Mouse (Mus musculus): ENCODE results near the gene Psmb8. TPM values are rescaled to one million over a fixed set of nuclear protein-coding genes. Genes with fewer than 3 reads are reported as not detected.

Gene Psmb8
- polyA plus RNA-seq (2017; shearing (Covaris generic)): 1,000 to 10,000 TPM in 2 of 3 experiments, 100 to 1,000 TPM in 1; 835 to 1,025 (median 1,010) TPM

DNA sequence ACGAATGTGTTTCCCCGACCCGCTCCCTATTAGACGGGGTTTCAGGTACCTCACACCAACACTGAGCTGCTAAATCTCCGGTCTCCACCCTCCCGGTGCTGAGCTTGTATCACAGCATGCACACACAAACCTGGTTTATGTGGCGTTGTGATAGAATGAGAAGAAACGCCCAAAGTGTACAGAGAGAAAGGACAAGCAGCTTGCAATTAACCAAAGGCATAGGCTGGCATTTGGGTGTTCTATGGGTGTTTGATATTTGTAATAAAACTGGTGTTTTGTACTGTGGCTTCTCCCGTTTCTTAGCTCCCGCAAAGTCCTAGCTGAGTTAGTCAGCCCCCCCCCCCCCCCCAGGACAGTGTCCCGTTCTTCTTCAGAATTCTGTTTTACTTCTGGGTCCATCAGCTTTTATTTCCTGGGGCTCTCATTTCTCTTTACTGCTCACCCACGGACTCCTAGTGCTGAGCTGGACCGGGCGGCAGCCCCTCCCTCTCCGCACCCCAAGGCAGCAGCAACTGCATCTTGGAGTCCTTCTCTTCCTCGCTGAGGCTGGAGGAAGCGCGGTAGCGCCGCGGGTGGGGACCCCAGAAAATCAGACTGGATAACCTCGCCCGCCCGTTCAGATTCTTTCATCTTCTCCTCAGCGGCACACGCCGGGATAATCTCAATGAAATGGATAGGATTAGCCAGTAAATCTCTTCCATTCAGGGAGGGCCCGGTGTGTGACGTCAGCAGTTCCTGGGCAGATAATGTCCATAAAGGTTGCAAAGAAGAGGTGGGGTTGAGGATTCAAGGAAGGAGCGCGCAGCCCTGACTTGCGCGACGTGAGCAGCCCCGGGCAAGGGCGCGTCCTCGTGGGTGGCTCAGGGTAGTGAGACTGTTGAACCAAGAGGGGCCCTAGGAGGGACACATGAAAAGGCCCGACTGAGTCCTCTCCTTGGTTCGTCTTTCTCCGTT lies at the start of gene Psmb8:
TSS of gene Psmb8 (plus strand) at position 781 of the 954 bp plus-strand sequence.
- ATAC-seq: peak; percentile 47

DNA sequence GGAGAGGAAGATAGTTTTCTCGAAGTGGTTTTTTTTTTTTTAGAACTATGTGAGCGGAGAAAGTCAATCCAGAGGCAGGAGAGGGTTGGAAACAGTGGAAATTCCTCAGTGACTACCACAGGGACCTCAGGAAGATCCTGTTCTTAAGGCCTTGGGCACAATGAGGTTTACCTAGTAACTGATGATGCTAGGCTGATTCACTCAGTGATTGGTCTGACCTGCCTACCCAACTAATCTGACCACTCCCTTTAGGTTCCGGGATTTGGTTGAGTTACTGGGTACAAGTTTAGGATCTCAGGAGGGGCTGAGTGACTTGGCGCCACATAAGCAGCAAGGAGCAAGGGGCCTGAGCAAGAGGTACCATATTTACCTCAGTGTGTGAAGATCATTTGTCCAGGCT lies 44.6 kb upstream of the Psmb8 start, which contains the start of gene H2-DMb1:
TSS of gene H2-DMb1 (plus strand) at position 150 of the 400 bp plus-strand sequence.
- peak; percentile 38 for ATAC-seq

DNA sequence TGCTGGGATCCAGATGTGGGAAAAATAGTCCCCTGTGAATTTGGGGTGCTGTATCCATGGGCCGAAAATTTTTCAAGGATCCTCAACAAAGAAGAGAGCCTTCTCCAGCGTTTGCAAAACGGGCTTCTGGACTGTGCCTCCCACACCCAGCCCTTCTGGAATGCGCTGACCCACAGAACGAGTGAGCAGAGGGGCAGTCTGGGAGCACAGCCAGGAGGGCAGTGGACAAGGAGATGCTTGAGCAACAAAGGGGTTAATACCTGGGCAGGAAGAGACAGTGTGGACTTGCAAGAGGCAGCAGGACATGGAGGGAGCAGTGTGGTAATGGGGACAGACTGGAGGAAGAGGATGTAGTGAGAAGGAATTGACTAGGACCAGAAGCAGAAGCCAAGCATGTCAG lies 42.0 kb upstream of the Psmb8 start:
- no peak for ATAC-seq

DNA sequence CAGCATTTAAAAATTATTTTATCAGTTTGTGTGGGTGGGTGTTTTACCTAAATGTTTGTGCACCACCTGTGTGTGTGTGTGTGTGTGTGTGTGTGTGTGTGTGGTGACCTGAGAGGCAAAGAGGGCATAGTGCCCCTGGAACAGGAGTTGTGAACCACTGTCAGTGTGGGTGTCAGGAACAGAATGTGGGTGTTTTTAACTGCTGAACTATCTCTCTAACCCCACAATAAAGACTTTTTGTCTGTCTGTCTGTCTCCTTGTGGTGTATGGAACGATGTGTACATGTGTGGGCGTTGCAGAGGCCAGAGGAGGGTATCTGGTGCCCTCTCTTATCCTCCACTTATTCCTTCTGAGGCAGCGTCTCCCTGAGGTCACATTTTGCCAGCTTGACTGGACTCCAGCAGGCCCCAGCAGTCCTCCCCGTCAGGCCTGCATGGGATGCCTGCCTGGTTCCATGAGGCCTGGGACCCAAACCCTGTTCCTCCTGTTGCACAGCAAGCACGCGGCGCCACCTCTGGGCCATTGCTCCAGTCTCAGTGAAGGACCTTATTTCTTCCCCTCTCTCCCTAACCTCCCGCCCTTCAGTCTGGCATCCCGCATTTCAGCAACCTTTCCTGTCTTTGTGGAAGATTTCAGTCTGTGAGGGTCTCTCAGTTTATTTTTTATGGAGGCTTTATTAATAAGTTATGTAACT lies 33.2 kb upstream of the Psmb8 start:
- ATAC-seq: peak; percentile 66

DNA sequence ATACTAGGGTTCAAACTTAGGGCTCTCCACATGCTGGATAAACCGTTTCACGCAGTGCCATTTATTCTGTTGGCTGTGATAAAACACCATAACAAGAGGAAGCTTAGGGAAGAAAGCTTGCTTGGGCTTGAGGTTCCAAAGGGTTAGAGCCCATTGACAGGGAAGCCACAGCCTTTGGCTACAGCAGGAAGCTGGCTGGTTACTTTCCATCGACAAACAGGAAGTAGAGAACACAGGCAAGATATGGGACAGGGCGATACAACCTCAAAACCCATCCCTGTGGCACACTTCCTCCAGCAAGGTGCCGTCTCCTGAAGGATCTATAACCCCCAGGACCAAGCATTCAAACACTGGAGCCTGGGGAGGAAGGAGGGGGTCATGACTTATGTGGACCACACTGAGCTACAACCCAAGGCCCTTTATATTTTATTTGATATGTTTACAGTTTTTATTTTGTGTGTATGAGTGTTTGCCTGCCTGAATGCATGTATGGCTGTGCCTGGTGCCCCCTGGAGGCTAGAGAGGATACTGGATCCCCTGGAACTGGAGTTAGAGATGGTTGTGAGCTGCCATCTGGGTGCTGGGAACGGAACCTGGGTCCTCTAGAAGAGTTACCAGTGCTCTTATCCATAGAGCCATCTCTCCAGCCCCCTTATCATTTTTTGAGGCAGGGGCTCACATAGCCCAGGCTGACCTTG lies 32.3 kb upstream of the Psmb8 start:
- peak; percentile 52 for ATAC-seq

DNA sequence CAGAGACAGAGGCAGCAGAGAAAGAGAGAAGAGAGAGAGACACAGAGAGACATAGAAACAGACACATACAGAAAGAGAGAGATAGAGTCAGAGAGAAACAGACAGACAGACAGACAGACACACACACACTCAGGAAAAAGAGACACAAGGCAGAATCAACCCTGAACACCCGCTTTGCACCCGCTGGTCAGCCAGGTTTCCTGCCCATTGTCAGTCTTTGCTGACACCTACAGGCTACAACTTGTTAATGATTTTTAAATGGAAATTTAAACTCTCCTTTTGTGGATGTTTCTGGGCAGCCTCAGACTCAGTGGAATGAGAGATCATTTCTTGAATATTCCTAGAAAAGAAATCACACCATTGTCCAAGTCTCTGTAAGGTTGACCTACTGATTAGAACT lies 28.2 kb upstream of the Psmb8 start:
- no peak for ATAC-seq

DNA sequence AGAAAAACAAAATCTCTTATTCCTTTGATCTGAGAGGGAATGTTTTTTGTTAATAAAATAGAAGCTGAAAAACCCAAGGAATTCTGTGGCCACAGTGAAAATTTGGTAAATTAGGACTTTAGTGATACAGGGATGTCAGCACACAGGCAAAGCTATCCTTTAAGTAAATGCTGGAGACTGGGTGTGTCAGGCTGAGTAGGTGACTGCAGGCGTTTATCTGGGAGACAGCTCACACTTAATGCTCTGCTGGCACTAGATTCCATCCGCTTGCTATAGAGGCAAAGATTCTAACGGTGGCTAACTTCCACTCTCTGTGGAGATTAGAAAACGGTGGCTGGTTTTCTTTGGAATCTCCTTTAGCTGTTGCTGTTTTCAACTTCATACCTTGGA lies 27.0 kb upstream of the Psmb8 start:
- ATAC-seq: peak; percentile 14

DNA sequence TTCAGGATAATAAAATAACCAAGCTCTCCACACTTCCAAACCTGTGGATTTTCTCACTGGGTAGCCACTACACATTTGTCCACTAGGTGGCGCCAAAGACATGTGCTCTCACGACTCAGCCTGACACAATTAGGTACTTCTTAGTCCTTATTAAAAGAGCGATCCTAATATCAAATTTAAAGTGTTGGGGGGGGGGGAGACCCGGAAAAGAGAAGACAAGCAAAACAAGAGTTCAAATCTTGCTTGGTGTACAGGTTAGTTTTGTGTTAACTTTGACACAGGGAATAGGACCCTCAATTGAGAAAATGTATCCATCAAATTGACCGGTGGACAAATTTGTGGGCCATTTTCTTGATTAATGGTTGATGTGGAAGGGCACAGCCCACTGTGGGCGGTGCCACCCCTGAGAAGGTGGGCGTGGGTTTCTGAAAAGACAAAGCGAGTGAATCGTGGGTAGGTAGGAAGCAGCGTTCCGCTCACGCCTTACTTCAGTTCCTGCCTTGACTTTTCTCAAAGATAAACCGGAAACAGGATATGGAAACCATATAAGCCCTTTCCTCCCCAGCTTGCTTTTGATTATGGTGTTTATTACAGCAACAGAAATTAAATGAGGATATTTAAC lies 26.5 kb upstream of the Psmb8 start:
- ATAC-seq: peak; percentile 95

DNA sequence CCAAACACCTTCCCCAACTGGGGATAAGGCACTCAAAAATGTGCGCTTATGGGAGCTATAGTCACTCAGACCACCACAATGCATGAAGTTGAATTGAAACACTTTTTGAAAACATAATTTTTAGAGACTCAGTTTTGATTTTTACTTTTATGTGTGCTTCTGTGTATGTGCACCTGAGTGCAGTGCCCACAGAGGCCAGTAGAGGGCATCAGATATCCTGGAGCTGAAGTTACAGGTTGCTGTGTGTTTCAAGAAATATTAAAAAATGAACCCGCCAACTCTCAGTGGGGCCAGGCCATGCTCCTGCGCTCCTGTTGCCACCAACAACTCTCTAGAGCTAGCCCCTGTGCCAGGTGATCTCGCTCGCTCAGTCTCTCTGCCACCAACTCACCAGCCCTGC lies 25.0 kb upstream of the Psmb8 start:
- ATAC-seq: no peak

DNA sequence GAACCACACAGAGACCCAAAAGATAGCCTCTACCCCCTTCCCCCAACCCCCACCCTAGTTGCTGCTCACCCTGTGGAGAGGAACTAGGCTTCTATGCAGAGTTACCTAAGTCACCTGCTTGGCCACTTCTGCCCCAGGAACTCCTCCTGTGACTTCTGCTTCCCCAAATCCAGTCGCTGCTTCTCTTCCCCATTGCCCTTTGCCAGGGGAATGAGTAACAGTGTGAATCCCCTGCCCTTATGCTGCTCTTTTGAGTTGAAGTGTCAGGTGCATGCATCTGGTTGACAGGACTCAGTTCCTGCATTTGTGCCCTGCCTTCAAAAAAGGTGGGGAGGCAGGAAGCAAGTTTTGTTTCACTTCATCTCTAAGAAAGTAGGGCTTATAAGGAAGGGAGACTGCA lies 23.4 kb upstream of the Psmb8 start:
- ATAC-seq: no peak

DNA sequence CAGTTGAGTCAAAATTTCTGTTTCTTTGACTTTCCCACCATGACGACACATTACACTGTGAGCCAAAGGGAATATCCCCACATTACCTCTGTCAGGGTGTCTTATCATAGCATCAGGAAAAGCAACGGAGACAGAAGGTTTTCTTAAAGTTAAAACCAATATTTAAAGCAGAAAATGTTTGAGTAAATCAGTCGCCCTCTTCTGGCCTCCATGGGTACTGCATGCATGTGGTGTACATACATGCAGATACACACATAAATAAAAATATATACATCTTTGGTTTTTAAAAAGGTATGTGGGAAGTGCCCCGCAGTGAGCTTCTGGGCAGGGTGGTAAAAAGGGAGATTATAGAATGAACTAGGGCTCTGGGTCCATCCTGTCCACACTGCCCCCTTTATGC lies 20.3 kb upstream of the Psmb8 start:
- ATAC-seq: no peak

DNA sequence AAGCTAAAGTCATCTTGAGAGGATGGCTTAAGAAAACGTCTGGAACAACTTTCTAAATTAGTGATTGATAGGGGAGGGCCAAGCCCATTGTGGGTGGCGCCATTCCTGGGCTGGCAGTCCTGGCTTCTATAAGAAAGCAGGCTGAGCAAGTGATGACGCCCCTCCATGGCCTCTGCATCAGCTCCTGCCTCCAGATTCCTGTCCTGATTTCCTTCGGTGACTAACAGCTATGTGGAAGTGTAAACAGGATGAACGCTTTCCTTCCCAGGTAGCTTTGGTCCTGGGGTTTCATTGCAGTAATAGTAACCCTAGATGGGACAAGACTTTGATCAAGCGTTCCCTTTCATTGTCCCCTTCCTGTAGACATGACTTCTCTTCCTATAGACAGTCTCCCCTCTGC lies 18.5 kb upstream of the Psmb8 start:
- no peak for ATAC-seq

DNA sequence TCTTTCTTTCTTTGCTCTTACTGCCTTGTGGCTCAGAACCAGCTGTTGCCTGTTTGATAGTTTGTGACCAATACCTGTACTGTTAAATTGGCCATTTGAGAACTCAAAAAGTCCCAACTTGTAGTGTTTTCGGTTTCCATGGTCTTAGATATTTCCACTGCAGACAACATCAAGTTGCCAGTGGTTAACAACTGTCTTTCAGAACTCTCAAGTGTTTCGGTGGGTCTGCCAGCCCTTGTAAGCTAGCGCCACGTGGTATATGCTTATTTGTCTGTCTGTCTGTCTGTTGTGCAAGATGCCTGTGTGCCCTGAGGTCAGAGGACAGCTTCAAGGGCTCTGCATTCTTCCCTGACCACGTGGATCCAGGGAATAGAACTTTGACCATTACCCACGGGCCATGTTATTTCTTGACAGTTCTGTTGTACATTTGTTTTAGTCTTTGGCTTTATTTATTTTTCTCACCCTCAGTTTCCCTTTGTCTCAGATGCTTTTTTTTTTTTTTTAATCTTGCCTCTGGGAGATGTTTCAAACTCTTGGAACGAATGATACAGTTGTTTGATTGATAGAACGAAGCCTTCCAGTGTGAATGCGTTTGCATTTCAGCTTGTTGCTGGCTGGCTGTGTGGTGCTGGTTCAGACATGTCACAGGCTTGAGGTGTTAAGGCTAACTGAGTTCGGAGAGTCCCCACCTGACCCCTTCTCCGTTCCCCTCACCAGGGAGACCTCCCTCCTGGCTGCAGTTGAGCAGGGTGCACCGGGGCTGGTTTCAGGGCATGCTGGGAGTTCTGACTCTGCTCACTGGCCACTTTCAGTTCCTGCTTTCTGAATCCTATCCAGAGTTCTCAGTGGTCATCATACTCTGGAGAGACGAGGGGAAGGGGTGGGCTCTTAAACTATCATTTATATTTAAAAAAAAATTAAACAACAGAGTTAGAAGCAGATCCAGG lies 17.3 kb upstream of the Psmb8 start:
- no peak for ATAC-seq

DNA sequence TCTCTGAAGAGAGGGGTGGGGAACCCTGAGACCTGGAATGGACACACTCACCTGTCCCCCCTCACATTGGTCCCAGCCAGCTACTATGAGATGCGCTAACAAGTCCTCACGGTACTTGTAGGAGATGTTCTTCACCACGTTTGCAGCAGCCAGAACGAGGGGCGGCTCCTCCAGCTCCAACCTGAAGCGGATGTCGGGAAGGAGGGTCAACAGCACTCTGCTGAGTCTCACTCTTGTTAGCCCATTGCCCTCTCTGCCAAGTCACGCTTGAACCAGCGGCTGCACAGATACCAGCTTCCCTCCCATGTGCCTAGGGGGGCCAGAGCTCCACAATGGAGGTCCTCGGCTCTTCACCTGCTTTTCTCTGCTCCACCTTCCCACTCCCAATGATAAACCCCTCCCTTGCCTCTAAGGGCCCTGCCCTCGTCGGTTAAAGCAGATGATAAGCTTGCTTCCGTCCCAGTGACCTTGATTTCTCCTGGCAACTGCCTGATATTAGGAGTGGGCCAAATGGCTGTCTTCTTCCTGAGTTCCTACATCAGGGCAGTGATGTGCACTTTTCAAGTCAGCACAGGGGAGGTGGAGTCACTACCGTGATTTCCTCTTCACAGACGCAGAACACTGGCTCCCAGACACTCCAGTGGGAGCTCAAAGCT lies 13.8 kb upstream of the Psmb8 start:
- no peak for ATAC-seq

DNA sequence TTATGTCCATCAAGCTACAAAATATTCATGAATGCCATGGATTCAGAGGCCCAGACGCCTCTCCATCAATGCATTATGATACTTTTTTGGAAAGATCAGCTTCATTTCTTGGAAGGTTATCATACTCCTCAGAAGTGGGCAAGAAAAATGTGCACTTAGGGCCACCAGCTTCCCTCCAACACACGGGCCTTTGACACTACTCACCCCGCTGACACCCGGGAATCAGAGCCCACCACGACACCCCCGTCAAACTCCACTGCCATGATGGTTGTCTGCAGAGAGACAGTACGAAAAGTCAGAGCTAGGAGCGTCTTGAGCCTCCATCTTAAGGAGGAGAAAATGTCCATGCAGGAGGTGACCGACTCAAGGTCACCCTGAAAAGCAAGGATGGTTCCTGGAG lies 12.0 kb upstream of the Psmb8 start:
- ATAC-seq: no peak

DNA sequence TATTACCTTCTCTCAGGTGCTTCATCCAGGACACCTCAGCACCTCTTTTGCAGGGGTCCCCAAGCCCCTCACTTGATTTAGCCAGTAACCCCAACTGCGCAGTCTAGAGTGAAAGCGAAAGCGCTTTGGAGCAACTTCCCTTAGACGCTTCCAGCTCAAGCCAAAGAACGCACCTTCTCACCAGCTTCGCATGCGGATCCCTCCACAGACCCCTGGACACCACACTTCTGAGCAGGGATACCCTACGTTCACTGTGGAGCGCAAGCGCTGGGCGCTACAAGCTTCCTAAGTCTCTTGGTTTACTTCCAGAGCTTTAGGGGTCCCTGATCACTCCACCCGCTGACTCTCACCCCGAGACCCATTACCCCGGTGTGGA lies 10.6 kb upstream of the Psmb8 start:
- peak; percentile 42 for ATAC-seq

DNA sequence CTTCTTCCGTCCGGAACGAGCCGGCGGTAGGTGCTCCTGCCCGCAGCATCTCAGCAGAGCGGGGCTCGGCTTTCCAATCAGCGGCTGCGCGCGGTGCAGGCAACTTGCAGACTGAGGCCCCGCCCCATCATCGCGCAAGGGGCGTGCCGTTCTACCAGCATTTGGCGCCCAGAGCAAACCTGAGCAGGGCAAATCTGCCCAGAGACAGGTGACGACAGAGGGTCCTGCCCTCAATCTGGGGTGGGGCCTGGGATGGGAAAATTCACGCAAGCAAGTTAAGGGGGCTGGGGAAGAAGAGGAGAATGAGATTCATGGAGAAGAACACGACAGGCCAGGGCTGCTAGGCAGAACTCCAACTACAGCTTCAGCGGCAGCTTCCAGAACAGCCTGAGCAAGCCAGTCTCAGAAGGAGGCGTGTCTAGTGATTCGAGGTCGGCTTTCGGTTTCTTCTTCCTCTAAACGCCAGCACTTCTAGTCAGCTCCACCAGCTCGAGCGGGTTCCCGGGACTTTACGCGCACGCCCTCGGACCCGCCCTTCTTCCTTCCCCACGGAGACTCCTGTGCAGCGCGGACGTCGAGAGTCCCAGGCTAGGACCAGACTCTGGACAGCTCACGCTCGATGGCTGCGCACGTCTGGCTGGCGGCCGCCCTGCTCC lies 10.1 kb upstream of the Psmb8 start, which contains the start of the genes Tap1 and Psmb9:
TSS of gene Tap1 (plus strand) at position 293 of the 656 bp plus-strand sequence.
TSS of gene Psmb9 (minus strand) at position 504 of the 656 bp plus-strand sequence.
- peak; percentile 90 for ATAC-seq

DNA sequence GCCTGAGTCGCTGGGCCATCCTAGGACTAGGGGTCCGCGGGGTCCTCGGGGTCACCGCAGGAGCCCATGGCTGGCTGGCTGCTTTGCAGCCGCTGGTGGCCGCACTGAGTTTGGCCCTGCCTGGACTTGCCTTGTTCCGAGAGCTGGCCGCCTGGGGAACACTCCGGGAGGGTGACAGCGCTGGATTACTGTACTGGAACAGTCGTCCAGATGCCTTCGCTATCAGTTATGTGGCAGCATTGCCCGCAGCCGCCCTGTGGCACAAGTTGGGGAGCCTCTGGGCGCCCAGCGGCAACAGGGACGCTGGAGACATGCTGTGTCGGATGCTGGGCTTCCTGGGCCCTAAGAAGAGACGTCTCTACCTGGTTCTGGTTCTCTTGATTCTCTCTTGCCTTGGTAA lies 9.5 kb upstream of the Psmb8 start:
- ATAC-seq: no peak

DNA sequence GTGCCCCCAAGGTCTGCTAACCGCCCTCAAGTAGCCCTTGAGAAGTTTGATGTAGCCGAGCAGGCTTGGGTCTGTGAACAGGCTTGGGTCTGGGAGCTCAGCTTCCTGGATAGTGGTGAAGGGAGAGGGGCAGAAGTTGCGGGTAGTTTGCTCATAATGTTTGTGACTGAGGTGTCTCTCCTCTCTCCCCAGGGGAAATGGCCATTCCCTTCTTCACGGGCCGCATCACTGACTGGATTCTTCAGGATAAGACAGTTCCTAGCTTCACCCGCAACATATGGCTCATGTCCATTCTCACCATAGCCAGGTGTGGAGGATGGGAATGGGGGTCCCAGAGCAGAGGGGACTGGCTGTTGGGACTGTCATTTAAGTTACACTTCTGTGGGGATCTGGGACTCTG lies 8.5 kb upstream of the Psmb8 start:
- no peak for ATAC-seq

DNA sequence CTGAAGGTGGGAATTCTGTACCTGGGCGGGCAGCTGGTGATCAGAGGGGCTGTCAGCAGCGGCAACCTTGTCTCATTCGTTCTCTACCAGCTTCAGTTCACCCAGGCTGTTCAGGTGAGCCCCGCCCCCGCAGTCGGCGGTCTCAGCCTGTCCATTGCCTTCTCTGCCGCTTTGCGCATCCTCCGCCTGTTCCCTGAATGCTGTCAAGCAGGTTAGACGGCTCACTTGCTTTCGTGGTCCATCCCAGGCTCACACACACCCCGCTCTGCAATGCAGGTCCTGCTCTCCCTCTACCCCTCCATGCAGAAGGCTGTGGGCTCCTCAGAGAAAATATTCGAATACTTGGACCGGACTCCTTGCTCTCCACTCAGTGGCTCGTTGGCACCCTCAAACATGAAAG lies 4.7 kb upstream of the Psmb8 start:
- no peak for ATAC-seq
